Mouse (Mus musculus): ENCODE measurements at regions not wholly inside any gene's neighbourhood (a gene's known extent, or its start where the extent isn't known, plus 50 kb on each side); places are given as distances from the start of the nearest gene placed in this dataset.

GRCm38 (mm10) chr15:32110659-32111058, 66.4 kb upstream of the Tas2r119 start:
- TF ChIP-seq POLR2A (IDR thresholded peaks at IDR 0.05; ENCODE audit: insufficient read depth, low read length) = no peak
- TF ChIP-seq CTCF (IDR thresholded peaks at IDR 0.05; ENCODE audit: low read depth, low read length) = no peak
